Mouse (Mus musculus) skeletal muscle tissue, postnatal 0 days (tissue): Measurements from ENCODE around the gene St7l. TPM values are rescaled to one million over a fixed set of nuclear protein-coding genes. Genes with fewer than 3 reads are reported as not detected.

Experiments
- polyA plus RNA-seq: library from polyadenylated mRNA; unstranded; fragments of >200 nt; fragmentation: Nextera tagmentation; extraction: Ambion mirVana; gene quantifications from 2 replicates; pipeline ENCODE4 v1.2.1, GENCODE M21; 2015

The St7l gene
- 22.9 and 24.4 TPM in 2 replicates for polyA plus RNA-seq

DNA sequence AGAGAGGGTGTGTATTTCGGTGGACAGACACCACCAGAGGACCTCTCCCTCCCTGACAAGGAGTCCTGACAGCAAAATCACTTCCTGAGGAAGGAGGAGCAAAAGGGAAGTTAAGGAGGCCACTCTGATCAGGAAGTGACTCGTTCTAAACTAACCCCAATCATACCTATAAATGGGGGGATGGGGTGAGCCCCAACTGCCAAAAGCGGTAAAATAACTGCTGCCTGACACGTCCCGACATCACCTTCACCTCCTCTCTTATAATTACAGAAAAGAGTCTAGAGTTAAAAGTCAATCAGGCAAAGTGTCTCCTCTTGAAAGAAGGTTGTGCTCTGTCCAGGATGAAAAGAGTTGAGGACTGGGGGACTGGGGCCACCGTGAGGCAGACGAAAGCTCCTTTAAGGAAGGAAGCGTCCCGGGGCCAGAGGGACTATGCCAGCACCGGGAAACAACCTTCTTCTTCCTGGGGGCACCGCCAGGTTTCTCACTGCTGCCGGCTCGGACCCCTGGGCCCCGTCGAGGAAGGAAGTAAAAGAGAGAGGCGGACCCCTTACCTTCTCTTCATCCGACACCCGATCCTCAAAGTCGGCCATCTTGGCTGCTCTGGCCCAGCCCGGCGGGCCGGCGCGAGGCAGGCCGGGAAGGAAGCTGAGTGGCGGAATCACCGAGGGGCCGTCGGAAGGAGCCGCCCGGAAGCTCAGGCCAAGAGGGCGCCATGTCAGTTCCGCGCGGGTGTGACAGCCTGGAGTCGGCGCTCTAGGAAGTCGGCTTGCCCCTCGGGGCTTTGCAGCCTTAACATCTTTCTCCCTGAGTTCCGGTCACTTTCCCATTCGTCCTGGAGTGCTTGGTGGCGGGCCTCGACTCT, at the start of gene St7l, which contains the start of gene Capza1:
Gene St7l (plus strand): TSS at position 220 of the 865 bp plus-strand sequence.
Gene Capza1 (minus strand): TSS at position 720 of the 865 bp plus-strand sequence.

GRCm38 (mm10) chr3:104817991-104818748, 45.6 kb upstream of the St7l start, which contains the start of gene Mov10:
Gene Mov10 (minus strand): TSS chr3:104818563.

GRCm38 (mm10) chr3:104961066-104962059, 97.6 kb downstream of the St7l start, which contains the start of gene Wnt2b:
Gene Wnt2b (minus strand): TSS chr3:104961921.

Other genes starting within 250 kb of the St7l start
- gene Slc16a1, start 225.3 kb upstream of the St7l start, polyA plus RNA-seq = 19.4 and 19.6 TPM in 2 replicates
- 15.8 and 17.7 TPM in 2 replicates for gene Ppm1j, start 82.9 kb upstream of the St7l start, polyA plus RNA-seq
- 0.37 and 0.64 TPM in 2 replicates for gene Fam19a3, start 82.2 kb upstream of the St7l start, polyA plus RNA-seq
- gene Rhoc, start 75.6 kb upstream of the St7l start, polyA plus RNA-seq = 95.0 and 126 TPM in 2 replicates
- gene Mov10, start 45.4 kb upstream of the St7l start, polyA plus RNA-seq = 13.4 and 14.5 TPM in 2 replicates
- gene Capza1, start 500 bp downstream of the St7l start, polyA plus RNA-seq = 63.0 and 68.2 TPM in 2 replicates
- 0.49 and 0.55 TPM in 2 replicates for gene Wnt2b, start 97.9 kb downstream of the St7l start, polyA plus RNA-seq
- 7.2 and 8.5 TPM in 2 replicates for gene Cttnbp2nl, start 189.1 kb downstream of the St7l start, polyA plus RNA-seq
- not detected in 2 replicates for gene 4930564D02Rik, start 202.8 kb downstream of the St7l start, polyA plus RNA-seq